Mouse (Mus musculus): ENCODE data around the gene Rtp4. TPM values are rescaled to one million over a fixed set of nuclear protein-coding genes. Genes with fewer than 3 reads are reported as not detected.

The Rtp4 gene
- polyA plus RNA-seq, 1 experiment from 2014 or later, result 7.1 TPM

GRCm38 (mm10) chr16:23606220-23606619 lies 86.1 kb downstream of the Rtp4 start:
- no peak overlapping the region for H3K9ac ChIP-seq
- H3K4me1 ChIP-seq, result no peaks in the 10 kb centered on the region
- H3K4me2 ChIP-seq, result no peak overlapping the region
- no peak for ATAC-seq (ENCODE audit: insufficient number of reproducible peaks, low FRiP score, low TSS enrichment, low read depth)
- no peak overlapping the region for H3K4me3 ChIP-seq
- no peaks in the 10 kb centered on the region for H3K27me3 ChIP-seq
- H3K27ac ChIP-seq, result no peak overlapping the region
- WGBS, result 89% methylated on average over 2 of the region's 2 CpGs
- H3K9me3 ChIP-seq, result no peaks in the 10 kb centered on the region
- H3K36me3 ChIP-seq, result no peaks in the 10 kb centered on the region

- Histone ChIP-seq H3K9me3 (no peaks in the 10 kb centered on the region), H3K4me1 (no peaks in the 10 kb centered on the region), H3K4me2 (no peak overlapping the region), H3K27ac (no peak overlapping the region), H3K36me3 (no peaks in the 10 kb centered on the region), H3K27me3 (no peaks in the 10 kb centered on the region), H3K9ac (no peak overlapping the region), H3K4me3 (no peak overlapping the region)
- WGBS, result 85% methylated on average over 7 of the region's 7 CpGs
- no peak for ATAC-seq (ENCODE audit: insufficient number of reproducible peaks, low FRiP score, low TSS enrichment, low read depth)
These were observed 86.6 kb downstream of the Rtp4 start for GRCm38 (mm10) chr16:23606651-23607050.

GRCm38 (mm10) chr16:23607911-23608410 lies 87.9 kb downstream of the Rtp4 start:
- no peaks in the 10 kb centered on the region for H3K9me3 ChIP-seq
- no peaks in the 10 kb centered on the region for H3K36me3 ChIP-seq
- no peaks in the 10 kb centered on the region for H3K4me1 ChIP-seq
- no peak overlapping the region for H3K4me3 ChIP-seq
- ATAC-seq (ENCODE audit: insufficient number of reproducible peaks, low FRiP score, low TSS enrichment, low read depth), result no peak
- H3K9ac ChIP-seq, result no peak overlapping the region
- 31% methylated on average over 1 of the region's 1 CpGs for WGBS
- H3K27me3 ChIP-seq, result no peaks in the 10 kb centered on the region
- no peak overlapping the region for H3K4me2 ChIP-seq
- no peak overlapping the region for H3K27ac ChIP-seq

GRCm38 (mm10) chr16:23609748-23610185 lies 89.7 kb downstream of the Rtp4 start:
- Histone ChIP-seq H3K27ac (0 out of 2 replicates have a peak overlapping the region, but pooled peaks have one; percentile 27), H3K36me3 (no peaks in the 10 kb centered on the region), H3K27me3 (no peaks in the 10 kb centered on the region), H3K4me2 (peak overlapping the region; percentile 38), H3K4me3 (peak overlapping the region; percentile 29), H3K4me1 (no peaks in the 10 kb centered on the region), H3K9ac (0 out of 2 replicates have a peak overlapping the region, but pooled peaks have one; percentile 7), H3K9me3 (no peaks in the 10 kb centered on the region)
- ATAC-seq (ENCODE audit: insufficient number of reproducible peaks, low FRiP score, low TSS enrichment, low read depth), result no peak
- WGBS, result 21% methylated on average over 11 of the region's 11 CpGs

- no peak overlapping the region for H3K27ac ChIP-seq
- 52% methylated on average over 4 of the region's 4 CpGs for WGBS
- no peak for ATAC-seq (ENCODE audit: insufficient number of reproducible peaks, low FRiP score, low TSS enrichment, low read depth)
- H3K9ac ChIP-seq, result no peak overlapping the region
- H3K4me3 ChIP-seq, result no peak overlapping the region
- H3K4me1 ChIP-seq, result no peaks in the 10 kb centered on the region
- H3K4me2 ChIP-seq, result no peak overlapping the region
- no peaks in the 10 kb centered on the region for H3K36me3 ChIP-seq
- H3K9me3 ChIP-seq, result no peaks in the 10 kb centered on the region
- no peaks in the 10 kb centered on the region for H3K27me3 ChIP-seq
These were observed 104.1 kb downstream of the Rtp4 start for GRCm38 (mm10) chr16:23624205-23624604.

- no peaks in the 10 kb centered on the region for H3K4me1 ChIP-seq
- H3K36me3 ChIP-seq, result no peaks in the 10 kb centered on the region
- no peak for ATAC-seq (ENCODE audit: insufficient number of reproducible peaks, low FRiP score, low TSS enrichment, low read depth)
- H3K4me2 ChIP-seq, result no peak overlapping the region
- H3K9ac ChIP-seq, result no peak overlapping the region
- H3K9me3 ChIP-seq, result no peaks in the 10 kb centered on the region
- WGBS, result 75% methylated on average over 2 of the region's 2 CpGs
- H3K27me3 ChIP-seq, result no peaks in the 10 kb centered on the region
- H3K27ac ChIP-seq, result no peak overlapping the region
- H3K4me3 ChIP-seq, result no peak overlapping the region
These were observed 111.4 kb downstream of the Rtp4 start for GRCm38 (mm10) chr16:23631531-23631930.

- no peaks in the 10 kb centered on the region for H3K4me1 ChIP-seq
- H3K27ac ChIP-seq, result no peak overlapping the region
- H3K9ac ChIP-seq, result no peak overlapping the region
- no peak overlapping the region for H3K4me3 ChIP-seq
- no peaks in the 10 kb centered on the region for H3K9me3 ChIP-seq
- ATAC-seq (ENCODE audit: insufficient number of reproducible peaks, low FRiP score, low TSS enrichment, low read depth), result no peak
- no peaks in the 10 kb centered on the region for H3K27me3 ChIP-seq
- no peak overlapping the region for H3K4me2 ChIP-seq
- 75% methylated on average over 2 of the region's 2 CpGs for WGBS
- no peaks in the 10 kb centered on the region for H3K36me3 ChIP-seq
These were observed 112.6 kb downstream of the Rtp4 start for GRCm38 (mm10) chr16:23632681-23633080.

GRCm38 (mm10) chr16:23653028-23653427 lies 132.9 kb downstream of the Rtp4 start:
- Histone ChIP-seq H3K9me3 (no peaks in the 10 kb centered on the region), H3K9ac (no peak overlapping the region), H3K27me3 (no peaks in the 10 kb centered on the region), H3K4me3 (no peak overlapping the region), H3K27ac (no peak overlapping the region), H3K4me1 (no peaks in the 10 kb centered on the region), H3K4me2 (no peak overlapping the region), H3K36me3 (no peaks in the 10 kb centered on the region)
- 92% methylated on average over 5 of the region's 5 CpGs for WGBS
- ATAC-seq (ENCODE audit: insufficient number of reproducible peaks, low FRiP score, low TSS enrichment, low read depth), result no peak

- H3K36me3 ChIP-seq, result no peaks in the 10 kb centered on the region
- H3K4me3 ChIP-seq, result no peak overlapping the region
- H3K4me2 ChIP-seq, result no peak overlapping the region
- no peaks in the 10 kb centered on the region for H3K4me1 ChIP-seq
- WGBS, result 72% methylated on average over 4 of the region's 4 CpGs
- no peaks in the 10 kb centered on the region for H3K27me3 ChIP-seq
- H3K9ac ChIP-seq, result no peak overlapping the region
- no peaks in the 10 kb centered on the region for H3K9me3 ChIP-seq
- no peak for ATAC-seq (ENCODE audit: insufficient number of reproducible peaks, low FRiP score, low TSS enrichment, low read depth)
- H3K27ac ChIP-seq, result no peak overlapping the region
These were observed 133.4 kb downstream of the Rtp4 start for GRCm38 (mm10) chr16:23653479-23653878.

- Histone ChIP-seq H3K27me3 (no peaks in the 10 kb centered on the region), H3K27ac (no peak overlapping the region), H3K4me3 (no peak overlapping the region), H3K9me3 (no peaks in the 10 kb centered on the region), H3K4me2 (no peak overlapping the region), H3K4me1 (no peaks in the 10 kb centered on the region), H3K36me3 (no peaks in the 10 kb centered on the region), H3K9ac (no peak overlapping the region)
- no peak for ATAC-seq (ENCODE audit: insufficient number of reproducible peaks, low FRiP score, low TSS enrichment, low read depth)
- 74% methylated on average over 13 of the region's 13 CpGs for WGBS
These were observed 139.8 kb downstream of the Rtp4 start for GRCm38 (mm10) chr16:23659597-23660531.

All from limb, embryonic 15.5 days (tissue).